Mouse (Mus musculus) urinary bladder, postnatal 0 days (tissue): ENCODE measurements around the gene Vmn1r121. TPM values are rescaled to one million over a fixed set of nuclear protein-coding genes. Genes with fewer than 3 reads are reported as not detected.

ENCODE experiments used
- polyA plus RNA-seq: library from polyadenylated mRNA; unstranded; fragments of >200 nt; fragmentation: Nextera tagmentation; extraction: Ambion mirVana; gene quantifications from 2 replicates; pipeline ENCODE4 v1.2.1, GENCODE M21; 2015

The Vmn1r121 gene
- polyA plus RNA-seq = not detected in 2 replicates

DNA sequence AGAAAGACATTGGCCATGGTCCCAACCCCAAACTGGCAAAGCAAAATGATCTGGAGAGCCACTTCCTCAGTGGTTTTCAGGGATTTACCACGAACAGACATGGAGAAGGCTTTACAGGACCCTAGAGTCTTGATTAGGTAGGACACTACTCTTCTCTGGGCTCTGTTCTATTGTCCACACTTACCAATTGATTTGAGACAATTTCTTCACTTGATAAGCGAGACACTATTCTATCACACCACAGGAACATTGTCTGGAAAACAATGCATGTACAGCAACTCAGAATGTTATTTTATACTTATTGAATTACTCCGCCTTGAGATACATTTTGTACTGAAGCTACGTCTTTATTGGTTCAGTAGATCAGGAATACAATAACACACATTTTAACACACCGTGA, at the start of gene Vmn1r121:
Gene Vmn1r121, minus strand, starts transcription at position 101 of the 400 bp plus-strand sequence.

DNA sequence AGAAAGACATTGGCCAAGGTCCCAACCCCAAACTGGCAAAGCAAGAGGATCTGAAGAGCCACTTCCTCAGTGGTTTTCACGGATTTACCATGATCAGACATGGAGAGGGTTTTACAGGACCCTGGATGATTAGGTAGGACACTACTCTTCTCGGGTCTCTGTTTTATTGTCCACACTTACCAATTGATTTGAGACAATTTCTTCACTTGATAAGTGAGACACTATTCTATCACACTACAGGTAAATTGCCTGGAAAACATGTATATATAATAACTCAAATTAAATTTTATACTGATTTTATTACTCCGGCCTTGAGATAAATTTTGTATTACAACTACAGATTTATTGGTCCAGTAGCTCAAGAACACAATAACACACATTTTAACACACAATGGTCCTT, 35.7 kb upstream of the Vmn1r121 start, which contains the start of gene Vmn1r122:
Gene Vmn1r122, minus strand, starts transcription at position 101 of the 400 bp plus-strand sequence.

DNA sequence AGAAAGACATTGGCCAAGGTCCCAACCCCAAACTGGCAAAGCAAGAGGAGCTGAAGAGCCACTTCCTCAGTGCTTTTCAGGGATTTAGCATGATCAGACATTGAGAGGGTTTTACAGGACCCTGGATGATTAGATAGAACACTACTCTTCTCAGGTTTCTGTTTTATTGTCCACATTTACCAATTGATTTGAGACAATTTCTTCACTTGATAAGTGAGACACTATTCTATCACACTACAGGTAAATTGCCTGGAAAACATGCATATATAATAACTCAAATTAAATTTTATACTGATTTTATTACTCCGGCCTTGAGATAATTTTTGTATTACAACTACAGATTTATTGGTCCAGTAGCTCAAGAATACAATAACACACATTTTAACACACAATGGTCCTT, 44.6 kb downstream of the Vmn1r121 start, which contains the start of gene Vmn1r120:
Gene Vmn1r120, minus strand, starts transcription at position 101 of the 400 bp plus-strand sequence.

Other genes starting within 250 kb of the Vmn1r121 start
- not detected in 2 replicates for gene Vmn1r116, start 226.3 kb downstream of the Vmn1r121 start, polyA plus RNA-seq
- gene Vmn1r117, start 214.4 kb downstream of the Vmn1r121 start, polyA plus RNA-seq = not detected in 2 replicates
- gene Vmn1r118, start 186.2 kb downstream of the Vmn1r121 start, polyA plus RNA-seq = not detected in 2 replicates
- gene Vmn1r119, start 86.1 kb downstream of the Vmn1r121 start, polyA plus RNA-seq = not detected in 2 replicates
- not detected in 2 replicates for gene Vmn1r120, start 44.7 kb downstream of the Vmn1r121 start, polyA plus RNA-seq
- gene Vmn1r122, start 35.6 kb upstream of the Vmn1r121 start, polyA plus RNA-seq = not detected in 2 replicates
- not detected in 2 replicates for gene Vmn1r123, start 63.7 kb upstream of the Vmn1r121 start, polyA plus RNA-seq
- not detected in 2 replicates for gene Gm5157, start 91.9 kb upstream of the Vmn1r121 start, polyA plus RNA-seq
- not detected in 2 replicates for gene Vmn1r124, start 162.1 kb upstream of the Vmn1r121 start, polyA plus RNA-seq
- gene Vmn1r125, start 173.7 kb upstream of the Vmn1r121 start, polyA plus RNA-seq = not detected in 2 replicates
- gene Vmn1r126, start 203.0 kb upstream of the Vmn1r121 start, polyA plus RNA-seq = not detected in 2 replicates
- not detected in 2 replicates for gene Vmn1r127, start 221.3 kb upstream of the Vmn1r121 start, polyA plus RNA-seq